Mouse (Mus musculus): Measurements from ENCODE around the gene Tmem125. TPM values are rescaled to one million over a fixed set of nuclear protein-coding genes. Genes with fewer than 3 reads are reported as not detected.
"Not testable (repeated sequence)": the region's sequence is repeated elsewhere in the genome, so short reads cannot be mapped to it uniquely, and the experiment has no call there.

Gene Tmem125
- polyA plus RNA-seq, 1 experiment from 2014 or later: 41.3 TPM

DNA sequence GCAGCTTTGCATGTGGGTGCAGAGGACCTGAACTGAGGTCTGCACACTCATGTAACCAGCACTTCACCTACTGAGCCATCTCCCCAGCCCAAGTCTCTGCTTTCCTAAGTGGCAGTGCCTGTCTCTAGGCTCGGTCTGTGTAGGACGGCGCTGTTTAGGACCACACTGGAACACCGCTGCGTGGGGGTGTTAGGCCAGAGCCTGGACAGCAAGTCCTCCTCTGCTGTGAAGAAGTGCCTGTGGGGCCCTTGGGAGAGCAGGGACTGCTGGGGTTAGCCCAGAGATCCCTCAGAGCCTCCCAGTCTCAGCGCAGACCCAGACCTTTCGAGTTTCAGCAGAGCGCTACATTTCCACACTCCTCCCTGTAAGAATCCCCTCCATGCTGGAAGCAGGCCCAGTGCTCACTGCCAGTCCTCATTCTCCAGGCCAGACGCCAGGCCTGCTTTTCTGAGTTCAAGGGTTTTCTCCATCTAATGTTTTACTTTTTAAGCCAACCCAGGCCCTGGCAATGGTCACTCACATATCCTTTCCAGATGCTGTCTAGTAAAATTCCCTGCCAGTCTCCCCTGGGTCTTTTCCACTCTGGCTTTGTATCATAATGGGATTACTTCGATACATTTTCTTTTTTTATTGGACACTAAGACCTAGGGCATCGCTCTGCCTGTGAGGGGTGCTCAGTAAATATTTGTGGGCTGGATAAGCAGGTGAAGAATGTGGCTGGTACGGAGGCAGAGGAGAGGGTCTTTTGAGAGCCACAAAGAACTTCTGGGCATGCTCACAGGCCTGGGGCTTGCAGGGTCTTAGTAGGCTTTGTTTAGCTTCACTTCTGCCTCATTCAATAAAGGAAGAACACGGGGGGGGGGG lies 20.4 kb upstream of the Tmem125 start:
- no peaks in the 10 kb centered on the region for H3K27me3 ChIP-seq (ENCODE audit: control insufficient read depth, insufficient read depth, low read length)
- no peaks in the 10 kb centered on the region for H3K4me1 ChIP-seq (replicated peaks; ENCODE audit: control insufficient read depth, insufficient read depth)
- H3K4me2 ChIP-seq (replicated peaks; ENCODE audit: low read depth): no peak overlapping the region
- WGBS: 53% methylated on average over 13 of the region's 13 CpGs
- TF ChIP-seq CTCF (IDR thresholded peaks at IDR 0.05; ENCODE audit: low read depth) (no peak), EP300 (optimal IDR thresholded peaks at IDR 0.05) (no peak)
- H3K36me3 ChIP-seq (ENCODE audit: control insufficient read depth, insufficient read depth, low read length): no peaks in the 10 kb centered on the region
- DNase-seq (ENCODE audit: low spot score): no peak
- ATAC-seq (ENCODE audit: low FRiP score, low TSS enrichment): no peak
- no peaks in the 10 kb centered on the region for H3K9me3 ChIP-seq (ENCODE audit: control insufficient read depth, low read length)
- H3K9ac ChIP-seq (ENCODE audit: low read length): no peak overlapping the region
- no peak overlapping the region for H3K27ac ChIP-seq (replicated peaks)
- no peak overlapping the region for H3K4me3 ChIP-seq (ENCODE audit: low read depth, low read length)

DNA sequence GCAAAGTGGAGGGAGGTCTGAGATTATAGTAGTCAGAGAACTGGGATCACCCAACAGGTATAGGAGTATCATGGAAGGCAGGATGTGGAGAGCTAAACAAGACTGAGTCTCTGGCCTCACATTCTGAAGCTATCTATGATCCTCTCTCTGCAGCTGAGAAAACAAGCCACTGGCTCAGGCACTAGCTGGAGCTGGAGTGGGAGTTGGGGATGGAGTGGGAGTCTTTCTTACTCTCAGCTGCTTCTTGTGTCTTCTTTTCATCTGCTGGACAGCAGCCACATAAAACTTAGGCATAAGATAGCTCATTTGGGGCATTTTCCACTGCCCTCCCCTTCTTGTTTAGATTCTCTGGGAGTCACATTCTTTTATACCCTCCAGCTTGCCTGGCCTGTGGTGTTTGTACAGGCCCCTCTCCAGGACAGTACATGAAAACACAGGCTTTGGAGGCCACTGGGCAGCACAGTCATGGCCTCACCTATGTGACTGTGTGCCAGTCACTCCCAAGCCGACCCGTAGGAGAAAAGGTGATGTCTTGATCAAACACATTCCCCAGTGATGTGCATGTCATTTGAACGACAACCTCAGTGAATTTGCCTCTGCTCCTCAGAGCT lies 9.3 kb upstream of the Tmem125 start:
- DNase-seq (ENCODE audit: low spot score): no peak
- no peak overlapping the region for H3K27ac ChIP-seq (replicated peaks)
- 73% methylated on average over 3 of the region's 3 CpGs for WGBS

DNA sequence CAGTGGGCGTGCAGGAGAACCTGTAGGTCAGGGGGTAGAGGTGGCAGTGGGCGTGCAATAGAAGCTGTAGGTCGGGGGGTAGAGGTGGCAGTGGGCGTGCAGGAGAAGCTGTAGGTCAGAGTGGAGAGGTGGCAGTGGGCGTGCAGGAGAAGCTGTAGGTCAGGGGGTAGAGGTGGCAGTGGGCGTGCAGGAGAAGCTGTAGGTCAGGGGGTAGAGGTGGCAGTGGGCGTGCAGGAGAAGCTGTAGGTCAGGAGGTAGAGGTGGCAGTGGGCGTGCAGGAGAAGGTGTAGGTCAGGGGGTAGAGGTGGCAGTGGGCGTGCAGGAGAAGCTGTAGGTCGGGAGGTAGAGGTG lies 4.3 kb upstream of the Tmem125 start:
- not testable (repeated sequence) for H3K4me1 ChIP-seq (replicated peaks; ENCODE audit: control insufficient read depth, insufficient read depth); H3K9me3 ChIP-seq (ENCODE audit: control insufficient read depth, low read length); H3K4me2 ChIP-seq (replicated peaks; ENCODE audit: low read depth); H3K27ac ChIP-seq (replicated peaks); H3K27me3 ChIP-seq (ENCODE audit: control insufficient read depth, insufficient read depth, low read length); H3K4me3 ChIP-seq (ENCODE audit: low read depth, low read length); H3K36me3 ChIP-seq (ENCODE audit: control insufficient read depth, insufficient read depth, low read length); ATAC-seq (ENCODE audit: low FRiP score, low TSS enrichment); H3K9ac ChIP-seq (ENCODE audit: low read length)
- peak; percentile 81 for DNase-seq (ENCODE audit: low spot score)
- WGBS: 85% methylated on average over 10 of the region's 10 CpGs

More for the DNA sequence above, 9.3 kb upstream of the Tmem125 start:
- TF ChIP-seq CTCF (IDR thresholded peaks at IDR 0.05; ENCODE audit: low read depth) (no peak), EP300 (optimal IDR thresholded peaks at IDR 0.05) (no peak)
- Histone ChIP-seq H3K27me3 (ENCODE audit: control insufficient read depth, insufficient read depth, low read length) (no peaks in the 10 kb centered on the region), H3K4me3 (ENCODE audit: low read depth, low read length) (no peak overlapping the region), H3K4me1 (replicated peaks; ENCODE audit: control insufficient read depth, insufficient read depth) (no peaks in the 10 kb centered on the region), H3K36me3 (ENCODE audit: control insufficient read depth, insufficient read depth, low read length) (no peaks in the 10 kb centered on the region), H3K9me3 (ENCODE audit: control insufficient read depth, low read length) (no peaks in the 10 kb centered on the region), H3K9ac (ENCODE audit: low read length) (no peak overlapping the region), H3K4me2 (replicated peaks; ENCODE audit: low read depth) (no peak overlapping the region)
- no peak for ATAC-seq (ENCODE audit: low FRiP score, low TSS enrichment)

DNA sequence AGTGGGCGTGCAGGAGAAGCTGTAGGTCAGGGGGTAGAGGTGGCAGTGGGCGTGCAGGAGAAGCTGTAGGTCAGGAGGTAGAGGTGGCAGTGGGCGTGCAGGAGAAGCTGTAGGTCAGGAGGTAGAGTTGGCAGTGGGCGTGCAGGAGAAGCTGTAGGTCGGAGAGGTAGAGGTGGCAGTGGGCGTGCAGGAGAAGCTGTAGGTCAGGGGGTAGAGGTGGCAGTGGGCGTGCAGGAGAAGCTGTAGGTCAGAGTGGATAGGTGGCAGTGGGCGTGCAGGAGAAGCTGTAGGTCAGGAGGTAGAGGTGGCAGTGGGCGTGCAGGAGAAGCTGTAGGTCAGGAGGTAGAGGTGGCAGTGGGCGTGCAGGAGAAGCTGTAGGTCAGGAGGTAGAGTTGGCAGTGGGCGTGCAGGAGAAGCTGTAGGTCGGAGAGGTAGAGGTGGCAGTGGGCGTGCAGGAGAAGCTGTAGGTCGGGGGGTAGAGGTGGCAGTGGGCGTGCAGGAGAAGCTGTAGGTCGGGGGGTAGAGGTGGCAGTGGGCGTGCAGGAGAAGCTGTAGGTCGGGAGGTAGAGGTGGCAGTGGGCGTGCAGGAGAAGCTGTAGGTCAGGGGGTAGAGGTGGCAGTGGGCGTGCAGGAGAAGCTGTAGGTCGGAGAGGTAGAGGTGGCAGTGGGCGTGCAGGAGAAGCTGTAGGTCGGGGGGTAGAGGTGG lies 3.7 kb upstream of the Tmem125 start:
- not testable (repeated sequence) for H3K4me2 ChIP-seq (replicated peaks; ENCODE audit: low read depth); H3K27me3 ChIP-seq (ENCODE audit: control insufficient read depth, insufficient read depth, low read length); H3K36me3 ChIP-seq (ENCODE audit: control insufficient read depth, insufficient read depth, low read length); H3K9me3 ChIP-seq (ENCODE audit: control insufficient read depth, low read length); H3K4me1 ChIP-seq (replicated peaks; ENCODE audit: control insufficient read depth, insufficient read depth); ATAC-seq (ENCODE audit: low FRiP score, low TSS enrichment); H3K9ac ChIP-seq (ENCODE audit: low read length); H3K27ac ChIP-seq (replicated peaks); DNase-seq (ENCODE audit: low spot score); H3K4me3 ChIP-seq (ENCODE audit: low read depth, low read length)
- 86% methylated on average over 22 of the region's 23 CpGs for WGBS

DNA sequence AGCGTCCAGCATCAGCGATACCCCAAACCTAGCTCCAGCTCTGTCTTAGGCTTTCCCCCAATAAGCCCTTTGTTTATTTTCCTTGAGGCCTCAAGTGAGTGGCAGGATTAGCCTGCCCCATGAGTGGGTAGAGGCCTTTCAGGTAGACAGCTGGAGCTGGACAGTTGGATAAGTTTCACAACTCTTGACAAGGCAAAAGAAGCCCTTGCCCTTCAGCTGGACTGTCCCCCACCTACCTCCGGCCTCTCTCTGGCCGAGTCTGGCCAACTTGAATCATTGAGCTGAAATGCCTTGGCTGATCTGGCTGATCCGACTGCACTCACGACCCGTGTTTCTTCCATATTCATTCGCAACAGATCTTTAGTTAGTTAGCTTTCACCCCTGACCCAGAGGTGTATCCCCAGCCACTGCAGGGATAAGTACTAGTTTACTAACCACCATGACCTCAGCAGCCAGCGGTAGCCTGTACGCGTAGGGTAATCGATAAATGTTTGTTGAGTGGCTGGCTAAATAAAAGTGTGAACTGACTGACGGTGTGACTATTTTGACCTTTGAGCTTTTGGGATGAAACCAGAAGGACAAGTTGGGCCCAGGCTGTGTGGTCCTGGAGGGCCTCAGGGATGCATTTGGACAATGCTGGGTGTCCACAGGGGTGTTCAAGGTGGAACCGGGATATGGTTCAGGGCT lies 740 bp upstream of the Tmem125 start:
- Histone ChIP-seq H3K4me2 (replicated peaks; ENCODE audit: low read depth) (peak overlapping the region; percentile 57), H3K4me1 (replicated peaks; ENCODE audit: control insufficient read depth, insufficient read depth) (no peaks in the 10 kb centered on the region), H3K27me3 (ENCODE audit: control insufficient read depth, insufficient read depth, low read length) (no peaks in the 10 kb centered on the region), H3K9me3 (ENCODE audit: control insufficient read depth, low read length) (no peaks in the 10 kb centered on the region), H3K9ac (ENCODE audit: low read length) (peak overlapping the region; percentile 27; the same call in 1 of the 2 replicates), H3K36me3 (ENCODE audit: control insufficient read depth, insufficient read depth, low read length) (no peaks in the 10 kb centered on the region), H3K27ac (replicated peaks) (peak overlapping the region; percentile 94), H3K4me3 (ENCODE audit: low read depth, low read length) (peak overlapping the region; percentile 13; the same call in 1 of the 2 replicates)
- ATAC-seq (ENCODE audit: low FRiP score, low TSS enrichment) (no peak), DNase-seq (ENCODE audit: low spot score) (no peak)
- TF ChIP-seq EP300 (optimal IDR thresholded peaks at IDR 0.05) (no peak), CTCF (IDR thresholded peaks at IDR 0.05; ENCODE audit: low read depth) (no peak)
- WGBS: 55% methylated on average over 14 of the region's 14 CpGs

Data from stomach, postnatal 0 days (tissue).